Mouse (Mus musculus) embryonic facial prominence, embryonic 15.5 days (tissue): ENCODE measurements around the gene Timp1. TPM values are rescaled to one million over a fixed set of nuclear protein-coding genes. Genes with fewer than 3 reads are reported as not detected.

ENCODE experiments used
- ATAC-seq: fragments of 200-750 bp; cut with Nextera tagmentation; 2 replicates; pipeline ENCODE4 v1.8.0; 2017; ENCODE audit warnings: low read depth, moderate TSS enrichment; ENCODE audit not compliant: insufficient number of reproducible peaks, low FRiP score, low TSS enrichment
- H3K27ac ChIP-seq: fragments of 300-500 bp; sonication (generic); replicated peaks from 2 replicates; pipeline ENCODE4 v1.5.1; 2015; ENCODE audit warnings: mild to moderate bottlenecking, inconsistent platforms
- H3K27me3 ChIP-seq: fragments of 300-500 bp; sonication (generic); 2 replicates; pipeline ENCODE4 v1.6.1; 2015; ENCODE audit warnings: inconsistent platforms
- H3K36me3 ChIP-seq: fragments of 300-500 bp; sonication (generic); 2 replicates; pipeline ENCODE4 v1.6.1; 2015; ENCODE audit warnings: mild to moderate bottlenecking, inconsistent platforms
- H3K4me1 ChIP-seq: fragments of 300-500 bp; sonication (generic); 2 replicates; pipeline ENCODE4 v1.6.1; 2015; ENCODE audit warnings: inconsistent platforms
- H3K4me2 ChIP-seq: fragments of 300-500 bp; sonication (generic); replicated peaks from 2 replicates; pipeline ENCODE4 v1.6.1; 2015; ENCODE audit warnings: mild to moderate bottlenecking, inconsistent platforms
- H3K4me3 ChIP-seq: fragments of 300-500 bp; sonication (generic); replicated peaks from 2 replicates; pipeline ENCODE4 v1.5.1; 2015; ENCODE audit warnings: mild to moderate bottlenecking, inconsistent platforms
- H3K9ac ChIP-seq: fragments of 300-500 bp; sonication (generic); 2 replicates; pipeline ENCODE4 v1.6.1; 2015; ENCODE audit warnings: inconsistent platforms
- H3K9me3 ChIP-seq: fragments of 300-500 bp; sonication (generic); replicated peaks from 2 replicates; pipeline ENCODE4 v1.6.1; 2016; ENCODE audit warnings: inconsistent platforms
- WGBS: fragments of 180-500 bp; shearing (Covaris S2); methylation state at CpG from one replicate; pipeline ENCODE4 v1.1.7; 2015; 5-methylcytosine and 5-hydroxymethylcytosine counted together
- polyA plus RNA-seq: library from polyadenylated mRNA; unstranded; fragments of >200 nt; fragmentation: Nextera tagmentation; extraction: Ambion mirVana; gene quantifications from 2 replicates; pipeline ENCODE4 v1.2.1, GENCODE M21; 2015

Gene Timp1
- polyA plus RNA-seq: 43.2 and 44.4 TPM in 2 replicates

DNA sequence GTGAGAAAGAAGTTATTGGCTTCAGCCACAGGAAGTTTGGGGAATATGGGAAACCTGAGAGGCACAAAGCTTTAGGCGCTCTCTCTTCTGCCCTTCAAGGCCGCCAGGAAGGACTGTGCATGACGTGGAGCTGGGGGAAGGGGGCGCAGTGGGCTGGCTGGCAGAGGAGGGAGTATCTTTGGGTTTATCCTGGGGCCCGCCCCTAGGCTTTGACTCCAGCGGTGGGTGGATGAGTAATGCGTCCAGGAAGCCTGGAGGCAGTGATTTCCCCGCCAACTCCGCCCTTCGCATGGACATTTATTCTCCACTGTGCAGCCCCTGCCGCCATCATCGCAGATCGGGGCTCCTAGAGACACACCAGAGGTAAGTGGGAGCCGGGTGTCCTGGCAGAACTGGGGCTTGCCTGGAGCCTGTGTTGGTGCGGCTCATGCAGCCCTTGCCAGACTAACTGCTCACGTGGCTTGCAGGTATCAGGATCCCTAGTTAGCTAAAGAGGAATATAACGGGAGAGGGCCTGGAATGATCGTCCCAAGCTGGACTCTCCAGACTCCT, at the start of gene Timp1:
Timp1 (plus strand) TSS at position 205 of the 552 bp plus-strand sequence.
- Histone ChIP-seq H3K27ac (no peak within 1 kb of the TSS), H3K4me1 (no peaks in the 10 kb centered on the region), H3K4me2 (peak within 1 kb of the TSS; percentile 49), H3K27me3 (no peaks in the 10 kb centered on the region), H3K9me3 (no peaks in the 10 kb centered on the region), H3K4me3 (peak within 1 kb of the TSS; percentile 37), H3K9ac (no peak within 1 kb of the TSS), H3K36me3 (no peaks in the 10 kb centered on the region)
- 16% methylated on average over 18 of the region's 18 CpGs for WGBS
- ATAC-seq: peak; percentile 88

DNA sequence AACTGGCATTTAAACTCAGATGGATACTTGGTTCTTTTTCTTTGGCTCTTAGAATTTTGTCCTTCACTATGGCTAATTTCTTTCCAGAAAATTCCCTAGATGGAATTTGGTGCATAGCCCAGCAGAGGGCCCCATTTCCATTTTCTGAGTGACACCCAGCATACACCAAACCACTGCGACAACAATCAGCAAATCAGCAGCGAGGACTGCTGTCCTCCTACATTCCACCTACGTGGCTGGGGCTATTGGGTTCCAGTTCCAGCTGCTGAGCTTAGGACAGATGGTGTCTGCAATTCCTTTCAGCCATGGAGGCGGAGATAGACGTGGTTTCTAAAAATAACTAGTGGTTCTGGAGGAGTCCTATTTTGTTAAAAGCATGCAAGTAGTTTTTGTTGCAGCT, 41.0 kb upstream of the Timp1 start:
- Histone ChIP-seq H3K9ac (no peak overlapping the region), H3K9me3 (no peaks in the 10 kb centered on the region), H3K27me3 (no peaks in the 10 kb centered on the region), H3K4me3 (no peak overlapping the region), H3K4me2 (no peak overlapping the region), H3K27ac (0 out of 2 replicates have a peak overlapping the region, but pooled peaks have one; percentile 34), H3K36me3 (no peaks in the 10 kb centered on the region), H3K4me1 (no peaks in the 10 kb centered on the region)
- ATAC-seq: peak; percentile 86
- WGBS: 15% methylated on average over 5 of the region's 5 CpGs

DNA sequence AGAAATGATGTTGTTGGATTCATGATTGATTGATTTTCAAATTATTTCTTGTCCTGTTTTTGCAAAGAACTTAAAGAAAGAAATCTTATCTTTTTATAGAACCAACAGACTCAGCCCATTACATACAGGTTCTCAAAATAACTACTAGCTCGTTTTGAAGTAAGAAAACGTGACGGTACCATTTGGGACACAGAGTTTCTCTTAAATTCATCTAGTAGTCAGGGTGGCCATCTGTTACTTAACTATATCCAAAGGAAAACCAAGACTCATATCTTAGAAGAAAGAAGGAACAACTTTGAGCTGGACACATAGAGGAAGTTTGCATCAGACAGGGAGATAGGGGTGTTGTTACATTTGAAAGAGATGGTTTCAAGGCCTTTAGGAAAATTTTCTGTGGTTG, 22.7 kb upstream of the Timp1 start:
- Histone ChIP-seq H3K9ac (no peak overlapping the region), H3K36me3 (no peaks in the 10 kb centered on the region; the same call in 1 of the 2 replicates), H3K4me2 (no peak overlapping the region), H3K27ac (no peak overlapping the region), H3K4me1 (no peaks in the 10 kb centered on the region), H3K27me3 (no peaks in the 10 kb centered on the region), H3K4me3 (no peak overlapping the region), H3K9me3 (no peaks in the 10 kb centered on the region)
- 91% methylated on average over 3 of the region's 3 CpGs for WGBS
- no peak for ATAC-seq

DNA sequence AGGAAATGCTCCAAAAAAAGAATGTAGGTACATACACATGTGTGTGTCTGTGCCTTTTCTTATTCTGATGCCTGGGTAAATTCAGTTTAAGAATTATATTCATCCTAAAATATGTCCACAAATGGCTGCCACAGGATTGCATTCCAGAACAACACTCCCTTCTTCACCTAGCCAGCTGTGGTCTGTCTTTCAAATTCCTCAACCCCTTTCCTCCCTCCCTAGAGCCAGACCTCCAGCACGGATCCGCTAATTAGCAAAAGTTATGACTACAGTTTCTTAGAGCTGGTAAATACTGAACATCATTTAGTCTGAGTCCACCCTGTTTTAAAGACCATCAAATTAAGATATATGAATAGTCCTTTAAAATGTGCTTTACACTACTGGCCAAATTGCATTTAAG, 22.1 kb upstream of the Timp1 start:
- peak overlapping the region; percentile 63 for H3K4me3 ChIP-seq
- H3K4me2 ChIP-seq: peak overlapping the region; percentile 44
- no peaks in the 10 kb centered on the region for H3K27me3 ChIP-seq
- no peaks in the 10 kb centered on the region for H3K9me3 ChIP-seq
- WGBS: 25% methylated on average over 2 of the region's 2 CpGs
- ATAC-seq: 0 out of 2 replicates have a peak, but pooled peaks have one; percentile 4
- H3K9ac ChIP-seq: no peak overlapping the region
- no peaks in the 10 kb centered on the region for H3K4me1 ChIP-seq
- H3K36me3 ChIP-seq: no peaks in the 10 kb centered on the region; the same call in 1 of the 2 replicates
- H3K27ac ChIP-seq: peak overlapping the region; percentile 78

DNA sequence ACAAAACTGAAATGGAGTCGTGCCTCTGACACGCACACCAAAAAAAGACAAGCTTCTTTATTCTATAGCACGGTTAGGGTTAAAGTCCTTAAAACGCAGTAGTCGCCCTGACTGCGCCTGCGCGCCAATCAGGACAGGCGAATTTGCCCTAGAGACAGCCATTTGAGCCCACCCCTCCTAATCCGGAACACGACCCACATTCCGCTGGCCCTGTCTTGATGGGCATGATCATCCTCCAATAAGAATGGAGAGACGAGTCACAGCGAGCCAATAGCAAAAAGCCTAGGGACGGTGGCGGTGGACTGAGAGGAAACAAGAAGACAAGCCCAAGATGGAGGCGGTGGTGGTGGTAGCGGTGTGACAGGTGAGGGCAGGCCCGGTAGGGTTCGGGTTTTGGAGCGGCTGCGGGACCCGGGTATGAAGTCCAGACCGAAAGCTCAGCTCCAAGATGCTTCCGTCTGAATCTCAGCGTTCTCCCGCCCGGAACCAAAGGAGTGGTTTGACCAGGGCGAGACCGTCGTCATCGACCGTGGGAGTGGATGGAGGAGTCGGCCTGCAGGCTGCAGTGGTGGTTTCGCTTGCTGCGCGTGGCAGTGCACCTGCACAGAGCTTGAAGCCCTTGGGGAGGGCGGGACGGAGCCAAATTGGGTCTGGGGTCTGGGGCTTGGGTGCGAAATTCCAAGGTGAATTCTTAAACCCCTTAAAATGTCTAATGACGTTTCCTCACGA, 21.5 kb upstream of the Timp1 start:
- peak overlapping the region; percentile 51 for H3K4me2 ChIP-seq
- 20% methylated on average over 42 of the region's 42 CpGs for WGBS
- peaks cover 5% of the 10 kb centered on the region; the same call in 1 of the 2 replicates for H3K36me3 ChIP-seq
- no peaks in the 10 kb centered on the region for H3K27me3 ChIP-seq
- peak overlapping the region; percentile 78 for H3K27ac ChIP-seq
- peak overlapping the region; percentile 51 for H3K9ac ChIP-seq
- H3K4me3 ChIP-seq: peak overlapping the region; percentile 63
- no peaks in the 10 kb centered on the region for H3K9me3 ChIP-seq
- peak; percentile 98 for ATAC-seq
- H3K4me1 ChIP-seq: no peaks in the 10 kb centered on the region

DNA sequence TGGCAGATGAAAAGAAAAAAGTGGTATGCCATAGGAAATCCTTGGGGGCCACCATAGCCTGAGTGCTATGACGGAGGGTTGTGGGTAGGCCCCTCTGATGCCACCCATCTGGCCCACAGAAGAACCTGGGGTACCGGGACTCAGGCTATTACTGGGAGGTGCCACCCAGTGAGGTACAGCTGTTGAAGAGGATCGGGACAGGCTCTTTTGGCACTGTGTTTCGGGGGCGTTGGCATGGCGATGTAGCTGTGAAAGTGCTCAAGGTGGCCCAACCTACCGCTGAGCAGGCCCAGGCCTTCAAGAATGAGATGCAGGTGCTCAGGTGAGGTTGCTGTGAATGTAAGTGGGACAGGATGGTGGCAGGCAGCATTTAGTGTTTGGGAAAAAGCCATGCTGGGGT, 16.2 kb upstream of the Timp1 start:
- Histone ChIP-seq H3K4me1 (no peaks in the 10 kb centered on the region), H3K27ac (no peak overlapping the region), H3K4me2 (no peak overlapping the region), H3K9me3 (no peaks in the 10 kb centered on the region), H3K27me3 (no peaks in the 10 kb centered on the region), H3K36me3 (peaks cover 10% of the 10 kb centered on the region; the same call in 1 of the 2 replicates), H3K4me3 (no peak overlapping the region), H3K9ac (no peak overlapping the region)
- 87% methylated on average over 7 of the region's 7 CpGs for WGBS
- no peak for ATAC-seq

DNA sequence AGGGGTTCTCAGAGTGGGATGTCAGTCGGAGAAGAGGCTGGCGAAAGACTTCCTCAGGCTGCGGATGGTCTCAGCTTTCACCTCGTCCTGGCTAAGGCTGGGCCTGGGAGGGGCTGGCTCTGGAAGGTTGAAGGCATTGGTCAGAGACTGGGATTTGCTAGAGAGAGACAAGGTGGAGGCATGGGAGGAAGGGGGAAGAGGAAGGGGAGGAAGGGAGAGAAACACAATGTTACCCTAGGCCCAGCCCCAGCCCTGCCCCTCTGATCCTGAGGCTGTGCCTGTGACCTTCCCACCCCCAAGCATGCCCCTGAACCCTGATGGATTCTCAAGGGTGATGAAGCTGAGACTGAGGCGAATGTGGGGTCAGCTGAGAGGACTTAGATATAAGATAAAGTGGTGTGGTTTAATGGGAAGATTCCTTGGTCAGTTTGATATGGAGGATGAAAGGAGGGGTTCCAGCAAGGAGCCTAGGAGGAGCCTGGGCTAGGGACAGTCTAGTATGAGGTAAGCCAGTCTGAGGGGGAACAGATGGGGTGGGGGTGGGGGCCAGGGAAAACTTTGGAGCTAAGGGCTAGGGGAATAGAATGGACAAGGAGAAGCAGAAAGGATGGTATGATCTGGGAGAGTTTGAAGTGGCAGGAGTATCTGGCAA, 8.4 kb upstream of the Timp1 start:
- Histone ChIP-seq H3K4me1 (peaks cover 5% of the 10 kb centered on the region; the same call in 1 of the 2 replicates), H3K4me3 (no peak overlapping the region), H3K9ac (no peak overlapping the region), H3K27me3 (no peaks in the 10 kb centered on the region), H3K9me3 (no peaks in the 10 kb centered on the region), H3K4me2 (no peak overlapping the region), H3K36me3 (no peaks in the 10 kb centered on the region), H3K27ac (no peak overlapping the region)
- no peak for ATAC-seq
- 33% methylated on average over 5 of the region's 5 CpGs for WGBS

DNA sequence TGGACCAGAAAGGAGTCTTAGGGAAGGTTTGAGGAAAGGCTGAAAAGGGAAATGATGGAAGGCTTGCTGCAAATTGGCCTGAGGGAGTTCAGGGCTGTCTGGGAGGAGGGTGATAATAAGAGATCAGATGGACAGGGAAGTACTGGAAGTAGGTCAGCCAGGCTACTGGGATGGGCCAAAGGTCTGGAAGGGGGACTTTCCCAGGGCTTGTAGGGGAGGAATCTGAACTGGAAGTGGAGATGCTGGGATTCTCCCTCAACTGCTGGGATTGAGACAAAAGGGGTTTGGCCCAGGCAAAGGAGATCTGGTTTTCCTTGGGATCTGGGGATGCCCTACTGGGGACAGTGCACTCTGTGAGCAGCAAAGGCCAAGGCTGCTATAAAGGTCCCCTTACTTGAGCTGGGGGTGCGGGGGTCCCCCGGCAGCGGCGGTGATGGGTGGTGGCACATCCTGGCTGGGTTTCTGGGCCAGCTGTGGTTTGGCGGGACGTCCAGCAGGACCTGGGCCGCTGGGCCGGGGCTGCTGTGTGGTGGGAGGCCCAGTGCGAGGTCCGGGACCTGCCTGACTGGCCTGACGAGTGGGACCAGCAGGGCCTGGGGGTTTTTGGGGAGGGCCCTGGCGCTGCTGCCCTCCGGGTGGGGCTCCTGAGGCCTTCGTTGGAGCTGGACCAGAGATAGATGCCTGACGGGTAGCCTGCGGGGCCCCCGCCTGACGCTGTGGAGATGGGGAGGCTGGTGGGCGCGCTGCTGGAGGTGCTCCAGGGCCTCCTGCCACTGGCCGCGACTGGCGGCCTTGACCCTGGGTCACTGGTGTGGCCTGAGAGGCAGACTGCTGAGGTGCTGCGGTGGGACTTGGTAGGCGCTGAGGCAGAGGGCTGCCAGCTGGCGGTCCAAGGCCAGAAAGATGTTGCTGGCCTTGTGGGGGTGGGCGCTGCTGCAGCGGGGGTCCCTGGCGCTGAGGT, 7.6 kb upstream of the Timp1 start:
- WGBS: 35% methylated on average over 26 of the region's 29 CpGs
- ATAC-seq: peak; percentile 20; the same call in 1 of the 2 replicates
- Histone ChIP-seq H3K4me3 (no peak overlapping the region), H3K27ac (0 out of 2 replicates have a peak overlapping the region, but pooled peaks have one; percentile 11), H3K36me3 (no peaks in the 10 kb centered on the region), H3K9me3 (no peaks in the 10 kb centered on the region), H3K4me1 (peaks cover 5% of the 10 kb centered on the region; the same call in 1 of the 2 replicates), H3K4me2 (peak overlapping the region; percentile 15), H3K9ac (no peak overlapping the region), H3K27me3 (no peaks in the 10 kb centered on the region)

DNA sequence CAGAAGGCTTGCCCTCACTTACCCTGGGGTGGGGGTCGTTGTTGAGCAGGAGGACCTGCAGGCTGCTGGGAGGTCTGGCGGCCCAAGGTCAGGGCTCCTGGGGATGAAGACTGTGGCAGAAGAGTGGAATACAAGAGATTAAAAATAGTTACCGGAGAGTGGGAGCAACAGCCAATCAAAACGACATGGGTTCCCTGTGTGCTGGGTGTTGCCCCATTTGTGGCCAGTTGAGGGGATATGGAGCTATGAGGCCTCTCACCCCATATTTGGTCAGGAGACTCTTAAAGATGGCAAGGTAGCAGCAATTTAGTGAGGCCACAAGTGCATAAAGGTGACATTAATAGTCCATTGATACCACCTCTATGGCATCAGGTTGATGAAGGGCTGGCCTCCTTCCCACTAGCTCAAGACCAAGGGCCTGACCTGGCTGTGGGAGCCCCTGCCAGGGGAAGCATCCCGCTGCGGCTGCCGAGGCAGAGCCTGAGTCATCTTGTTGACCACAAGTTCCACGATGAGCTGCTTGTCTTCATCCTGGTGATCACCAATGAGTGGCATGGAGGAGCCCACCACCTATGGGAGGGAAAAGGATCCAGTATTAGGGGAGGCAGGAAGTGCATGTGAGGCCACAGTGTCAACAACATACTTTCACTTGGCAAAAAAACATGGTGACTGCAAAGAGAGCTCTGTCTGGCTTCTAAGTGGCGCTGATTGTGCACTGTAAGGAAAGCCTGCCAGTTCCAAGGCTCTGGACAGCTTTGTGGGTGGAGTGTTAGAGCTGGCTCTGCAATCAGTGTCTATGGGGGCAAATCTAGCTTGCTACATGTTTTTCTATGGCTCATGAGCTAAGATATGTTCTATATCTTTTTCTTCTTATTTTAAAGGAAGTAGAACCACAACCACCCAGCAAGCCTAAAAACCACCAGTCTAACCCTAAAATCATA, 6.5 kb upstream of the Timp1 start:
- no peak overlapping the region for H3K27ac ChIP-seq
- H3K9me3 ChIP-seq: no peaks in the 10 kb centered on the region
- H3K36me3 ChIP-seq: no peaks in the 10 kb centered on the region
- peaks cover 5% of the 10 kb centered on the region; the same call in 1 of the 2 replicates for H3K4me1 ChIP-seq
- H3K4me3 ChIP-seq: no peak overlapping the region
- 73% methylated on average over 9 of the region's 9 CpGs for WGBS
- 0 out of 2 replicates have a peak, but pooled peaks have one; percentile 16 for ATAC-seq
- H3K9ac ChIP-seq: no peak overlapping the region
- H3K4me2 ChIP-seq: no peak overlapping the region
- H3K27me3 ChIP-seq: no peaks in the 10 kb centered on the region

DNA sequence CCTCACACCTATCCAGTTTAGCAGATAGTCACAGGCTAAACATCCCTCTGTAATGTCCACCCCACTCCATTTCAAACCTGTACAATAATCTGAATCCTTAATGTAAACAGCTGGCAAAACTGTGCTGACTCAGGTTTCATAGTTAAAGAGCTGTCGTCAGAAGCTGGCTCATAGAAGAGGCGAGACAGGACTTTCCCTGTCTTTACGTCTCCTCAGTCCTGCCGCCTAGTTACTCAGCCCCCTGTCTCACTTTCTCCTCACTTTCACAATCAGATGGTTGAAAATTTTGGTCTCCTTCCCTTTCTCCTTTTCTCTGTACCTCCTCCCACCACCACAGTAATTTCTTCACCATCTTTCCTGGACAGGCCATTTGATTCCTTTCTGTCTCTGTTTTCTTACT, 1.9 kb upstream of the Timp1 start:
- ATAC-seq: no peak

More for the DNA sequence above, 1.9 kb upstream of the Timp1 start:
- H3K9ac ChIP-seq: no peak overlapping the region
- no peak overlapping the region for H3K27ac ChIP-seq
- 43% methylated on average over 4 of the region's 4 CpGs for WGBS
- no peak overlapping the region for H3K4me2 ChIP-seq
- H3K9me3 ChIP-seq: no peaks in the 10 kb centered on the region
- H3K27me3 ChIP-seq: no peaks in the 10 kb centered on the region
- no peak overlapping the region for H3K4me3 ChIP-seq
- no peaks in the 10 kb centered on the region for H3K4me1 ChIP-seq
- H3K36me3 ChIP-seq: no peaks in the 10 kb centered on the region
